Mouse (Mus musculus) bone marrow, adult 2 months (tissue): Measurements from ENCODE around the gene Dnal4. TPM values are rescaled to one million over a fixed set of nuclear protein-coding genes. Genes with fewer than 3 reads are reported as not detected.
A peak's percentile ranks its signal among the peaks of the same experiment; 100 is the strongest.

ENCODE experiments used
- H3K27ac ChIP-seq: fragments of 200-500 bp; 2 replicates; pipeline ENCODE4 v1.5.1; 2012; ENCODE audit warnings: low read depth, mild to moderate bottlenecking, control low read depth, inconsistent platforms, low read length; ENCODE audit not compliant: control insufficient read depth, poor library complexity, insufficient read depth
- H3K4me1 ChIP-seq: fragments of 200-500 bp; 2 replicates; pipeline ENCODE4 v1.6.1; 2011; ENCODE audit warnings: low read length; ENCODE audit not compliant: control insufficient read depth, insufficient read depth
- H3K4me3 ChIP-seq: fragments of 200-500 bp; replicated peaks from 2 replicates; pipeline ENCODE3; 2011; ENCODE audit warnings: mild to moderate bottlenecking, low read depth, low read length, control low read depth; ENCODE audit not compliant: control insufficient read depth
- CTCF ChIP-seq: fragments of 200-500 bp; IDR thresholded peaks from 2 replicates; pipeline ENCODE4 v1.5.1; 2011; ENCODE audit warnings: low read length, control low read depth; ENCODE audit not compliant: control insufficient read depth, insufficient read depth
- POLR2A ChIP-seq: fragments of 200-500 bp; IDR thresholded peaks from 2 replicates; pipeline ENCODE4 v1.6.1; 2011; ENCODE audit warnings: low read depth, mild to moderate bottlenecking, control low read depth, low read length, borderline replicate concordance; ENCODE audit not compliant: control insufficient read depth
- WGBS: fragments of 180-500 bp; shearing (Covaris S2); methylation state at CpG from one replicate; pipeline ENCODE4 v1.1.7; 2018; 5-methylcytosine and 5-hydroxymethylcytosine counted together
- polyA plus RNA-seq: library from polyadenylated mRNA; stranded (reverse); fragments of >200 nt; gene quantifications from 2 replicates; pipeline ENCODE4 v1.2.4, GENCODE M21; 2011; ENCODE audit warnings: low replicate concordance; ENCODE audit not compliant: missing spikeins, insufficient read depth, insufficient read length

Dnal4 gene
- polyA plus RNA-seq: 6.8 and 8.4 TPM in 2 replicates

DNA sequence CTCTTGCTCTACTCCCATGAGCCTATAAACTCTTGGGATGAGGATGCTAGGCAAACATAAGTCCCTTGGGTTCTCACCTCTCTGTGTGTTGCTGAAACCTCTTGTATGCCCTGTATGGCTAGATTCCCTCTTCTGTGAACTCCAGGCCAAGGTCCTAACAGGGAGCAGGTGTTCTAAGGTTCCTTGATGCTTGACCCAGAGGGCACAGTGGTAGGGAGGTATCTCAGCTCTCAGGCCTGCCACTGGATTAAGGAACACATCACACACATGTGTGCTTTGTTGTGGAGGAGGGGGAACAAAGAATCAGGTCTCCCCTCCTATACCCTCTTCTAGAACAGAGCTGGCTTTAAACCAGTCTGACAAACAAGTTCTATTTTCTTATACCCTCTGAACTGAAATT lies at the start of gene Dnal4:
Gene Dnal4 (minus strand): TSS at position 101 of the 400 bp plus-strand sequence.
- H3K4me1 ChIP-seq: no peaks in the 10 kb centered on the region
- H3K4me3 ChIP-seq: no peak within 1 kb of the TSS
- no peak within 1 kb of the TSS for H3K27ac ChIP-seq
- TF ChIP-seq CTCF (no peak), POLR2A (no peak)

DNA sequence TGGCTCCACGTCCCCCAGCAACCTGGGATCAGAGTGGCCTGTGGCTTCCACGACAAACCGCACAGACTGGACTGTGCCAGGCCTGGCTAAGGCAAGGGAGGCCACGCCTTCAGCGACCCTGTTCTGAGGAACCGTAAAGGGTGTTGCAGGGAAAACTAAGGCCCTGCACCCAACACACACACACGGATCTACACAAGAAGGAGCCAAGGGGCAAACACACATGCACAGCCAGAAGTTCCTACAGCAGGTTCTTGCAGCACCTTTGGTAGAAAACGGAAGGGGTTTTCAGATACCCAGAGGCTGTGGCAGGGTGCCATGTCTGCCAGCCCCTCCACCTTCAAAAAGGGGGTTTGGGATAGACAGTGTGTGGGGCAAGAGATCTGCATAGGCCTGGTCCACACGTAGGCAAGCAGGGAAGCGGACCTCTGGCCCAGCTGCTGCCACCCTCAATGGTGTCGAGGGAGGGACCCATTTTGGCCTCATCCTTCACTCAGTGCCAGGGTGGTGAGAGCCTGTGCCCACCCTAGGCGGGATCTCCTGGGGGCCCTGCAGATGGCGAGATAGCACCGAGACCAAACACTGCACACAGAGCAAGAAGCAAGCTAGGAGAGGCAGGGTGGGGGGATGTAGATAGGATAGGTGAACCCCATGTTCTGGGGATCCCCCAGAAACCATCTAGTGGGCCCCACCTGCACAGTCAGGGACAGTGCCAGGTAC lies 49.6 kb upstream of the Dnal4 start:
- Histone ChIP-seq H3K4me1 (peaks cover 2% of the 10 kb centered on the region; the same call in 1 of the 2 replicates), H3K4me3 (no peak overlapping the region), H3K27ac (no peak overlapping the region; the same call in 1 of the 2 replicates)
- WGBS: 86% methylated on average over 14 of the region's 14 CpGs
- no peak for TF ChIP-seq CTCF
- no peak for TF ChIP-seq POLR2A

DNA sequence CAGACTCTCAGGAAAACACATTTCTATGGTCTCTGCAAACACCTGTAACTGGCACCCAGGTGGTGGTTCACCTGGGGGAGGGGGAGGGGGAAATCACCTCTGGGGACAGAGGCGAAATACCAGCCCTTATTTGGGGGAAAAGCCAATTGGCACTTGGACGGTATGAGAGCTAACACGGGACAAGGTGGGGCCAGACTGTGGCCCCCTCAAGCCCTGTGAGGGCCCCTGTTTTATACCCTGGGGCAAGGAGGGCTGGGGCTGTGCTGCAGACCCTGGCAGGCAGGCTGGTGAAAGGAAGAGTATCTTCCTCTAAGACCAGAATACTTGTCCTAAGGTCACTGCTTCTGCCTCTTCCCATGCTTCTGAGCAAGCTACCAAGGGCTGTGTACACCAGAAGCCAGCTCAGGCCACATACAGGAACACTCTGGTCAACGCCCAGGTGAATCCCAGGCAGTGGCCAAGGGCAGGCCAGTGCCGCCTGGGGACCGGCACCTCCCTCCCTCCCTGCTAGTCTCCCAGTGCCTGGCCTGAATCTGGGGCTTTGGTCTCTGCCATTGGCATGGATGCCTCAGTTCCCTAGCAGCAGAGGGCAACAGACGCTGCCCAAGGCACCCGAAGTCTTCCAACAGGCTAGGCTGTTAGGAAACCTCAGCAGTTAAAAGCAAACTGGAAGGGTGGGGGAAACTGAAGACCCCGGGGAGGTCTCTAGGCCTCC lies 48.7 kb upstream of the Dnal4 start:
- WGBS: 86% methylated on average over 9 of the region's 9 CpGs
- TF ChIP-seq CTCF (no peak), POLR2A (no peak)
- H3K4me3 ChIP-seq: no peak overlapping the region

DNA sequence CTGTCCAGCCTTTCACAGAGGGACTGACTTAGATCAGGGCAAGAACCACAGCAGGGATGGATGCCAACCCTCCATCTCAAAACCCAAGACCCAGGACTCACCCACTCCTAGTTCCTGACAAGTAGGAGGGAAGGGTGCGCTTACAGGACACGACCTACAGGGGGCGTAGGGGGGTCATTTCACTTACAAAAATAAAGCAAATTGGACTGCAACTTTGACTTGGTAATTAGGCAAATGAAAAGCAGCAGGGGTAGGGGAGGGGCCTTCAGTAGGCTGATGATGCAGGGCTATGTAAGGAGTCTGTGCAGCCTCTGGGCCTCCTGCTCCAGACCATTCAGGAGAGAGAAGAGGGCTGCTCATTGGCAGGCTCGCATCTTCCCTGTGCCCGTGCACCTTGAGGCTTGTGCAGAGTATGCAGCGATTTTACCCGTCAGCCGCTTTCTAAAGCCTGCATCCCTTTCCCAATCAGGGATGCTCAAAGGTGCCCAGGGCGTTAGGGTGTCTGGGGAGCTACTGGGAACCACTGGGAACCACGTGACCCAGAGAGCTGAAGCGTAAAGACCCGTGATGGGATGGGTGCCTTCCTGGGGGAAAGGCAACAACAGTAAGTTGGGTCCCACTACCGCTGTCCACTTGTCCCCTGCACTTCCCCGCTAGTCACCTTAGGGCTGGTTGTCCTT lies 47.6 kb upstream of the Dnal4 start:
- WGBS: 80% methylated on average over 14 of the region's 14 CpGs
- Histone ChIP-seq H3K4me1 (peaks cover 2% of the 10 kb centered on the region; the same call in 1 of the 2 replicates), H3K4me3 (no peak overlapping the region), H3K27ac (no peak overlapping the region)
- TF ChIP-seq CTCF (peak; percentile 57), POLR2A (no peak)

More for the DNA sequence above, 48.7 kb upstream of the Dnal4 start:
- Histone ChIP-seq H3K27ac (no peak overlapping the region), H3K4me1 (peaks cover 2% of the 10 kb centered on the region; the same call in 1 of the 2 replicates)

DNA sequence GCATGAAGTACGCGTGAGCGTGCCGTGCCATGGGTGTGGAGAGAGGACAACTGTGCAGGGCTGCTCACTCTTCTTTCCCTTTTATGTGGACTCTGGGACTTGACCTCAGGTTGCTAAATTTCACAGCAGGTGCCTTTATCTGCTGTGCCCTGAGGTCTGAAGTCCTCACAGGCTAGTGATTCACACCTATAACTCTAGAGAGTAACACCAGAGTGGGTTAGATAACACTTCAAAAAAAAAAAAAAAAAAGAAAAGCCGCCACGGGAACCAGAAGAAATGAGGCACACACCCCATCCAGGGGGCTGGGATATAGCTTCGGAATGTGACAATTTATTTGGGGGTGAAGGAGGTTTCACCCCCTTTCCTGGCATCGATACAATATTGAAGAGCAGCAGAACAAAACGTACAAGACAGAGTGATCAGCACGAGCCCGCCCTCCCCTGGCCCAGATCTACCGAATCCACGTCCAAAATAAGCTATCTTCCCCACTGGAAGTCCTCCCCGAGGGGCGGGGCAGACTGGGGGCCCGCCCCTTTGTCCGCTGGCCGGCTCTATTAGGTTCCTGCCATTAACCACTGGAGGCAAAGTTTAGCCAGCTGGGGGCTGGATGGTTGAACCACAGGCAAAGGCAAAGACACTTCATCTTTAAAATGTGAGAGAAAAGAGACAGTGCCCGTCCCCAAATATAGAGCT lies 46.1 kb upstream of the Dnal4 start:
- 67% methylated on average over 19 of the region's 19 CpGs for WGBS
- no peak overlapping the region for H3K4me3 ChIP-seq
- no peak overlapping the region for H3K27ac ChIP-seq
- peaks cover 2% of the 10 kb centered on the region; the same call in 1 of the 2 replicates for H3K4me1 ChIP-seq
- TF ChIP-seq POLR2A (no peak), CTCF (no peak)

DNA sequence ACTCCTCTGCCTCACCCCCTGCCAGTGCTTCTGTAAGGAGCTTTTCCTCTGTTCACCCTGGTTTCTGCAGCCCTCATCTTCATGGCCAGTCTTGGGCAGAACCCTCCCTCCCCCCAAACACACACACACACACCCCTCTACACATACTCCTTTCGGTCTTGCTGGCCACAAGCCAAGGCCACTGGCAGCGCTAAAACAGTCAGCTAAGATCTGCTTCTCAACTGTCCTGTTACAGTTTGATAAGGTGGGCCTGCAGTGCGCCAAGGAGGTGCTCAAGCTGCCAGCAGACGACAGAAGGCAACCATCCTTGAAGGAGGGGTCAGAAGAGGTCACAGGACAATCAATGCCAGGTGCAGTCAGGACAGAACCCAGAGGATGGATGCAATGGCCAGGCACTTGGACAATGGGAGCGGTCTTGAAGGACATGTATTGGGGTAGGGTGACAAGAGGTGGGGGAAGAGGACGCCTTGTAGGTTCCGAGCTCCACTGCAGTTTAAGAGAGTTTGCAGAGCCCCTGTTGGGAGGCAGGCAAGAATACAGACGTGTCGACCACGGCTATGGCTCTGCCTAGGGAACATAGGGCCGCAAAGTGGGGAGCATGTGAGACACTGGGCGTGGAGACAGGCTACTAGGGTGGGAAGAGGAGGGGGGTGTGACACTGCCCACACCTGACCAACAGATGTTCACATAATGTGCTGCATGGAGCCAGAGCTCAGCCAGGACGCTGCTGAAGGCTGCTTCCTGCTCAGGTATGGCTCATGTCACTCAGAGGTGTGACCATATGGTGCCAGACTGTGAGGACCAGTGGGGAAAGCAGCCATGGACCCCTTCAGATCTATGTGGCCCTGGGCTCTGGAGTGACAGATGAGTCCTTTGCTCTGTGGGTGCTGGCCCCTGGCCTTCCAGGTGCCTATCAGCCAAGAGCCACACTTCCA lies 44.9 kb upstream of the Dnal4 start:
- TF ChIP-seq POLR2A: no peak
- TF ChIP-seq CTCF: no peak
- WGBS: 69% methylated on average over 13 of the region's 13 CpGs
- Histone ChIP-seq H3K27ac (peak overlapping the region; percentile 27), H3K4me3 (no peak overlapping the region), H3K4me1 (peaks cover 2% of the 10 kb centered on the region; the same call in 1 of the 2 replicates)

DNA sequence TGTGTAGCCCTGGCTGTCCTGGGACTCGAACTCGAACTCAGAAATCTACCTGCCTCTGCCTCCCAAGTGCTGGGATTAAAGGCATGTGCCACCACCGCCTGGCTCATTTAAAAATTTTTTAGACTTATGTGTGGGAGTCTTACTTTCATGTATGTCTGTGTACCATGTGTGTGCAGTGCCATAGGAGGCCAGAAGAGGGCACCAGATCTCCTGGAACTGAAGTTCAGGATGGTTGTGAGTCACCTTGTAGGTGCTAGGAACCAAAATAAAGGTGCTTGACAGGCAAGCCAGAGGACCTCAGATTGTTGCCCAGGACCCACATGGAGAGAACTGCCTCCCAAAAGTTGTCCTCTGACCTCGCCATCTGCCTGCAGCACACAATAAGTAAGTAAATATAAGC lies 40.7 kb upstream of the Dnal4 start:
- H3K27ac ChIP-seq: no peak overlapping the region
- no peak overlapping the region for H3K4me3 ChIP-seq
- peaks cover under 1% of the 10 kb centered on the region; the same call in 1 of the 2 replicates for H3K4me1 ChIP-seq
- no peak for TF ChIP-seq POLR2A
- no peak for TF ChIP-seq CTCF
- 77% methylated on average over 4 of the region's 4 CpGs for WGBS
